Mouse (Mus musculus): ENCODE data around the gene Ttll7. TPM values are rescaled to one million over a fixed set of nuclear protein-coding genes. Genes with fewer than 3 reads are reported as not detected.

The Ttll7 gene
- polyA plus RNA-seq, 1 experiment from 2014 or later: 5.5 TPM

DNA sequence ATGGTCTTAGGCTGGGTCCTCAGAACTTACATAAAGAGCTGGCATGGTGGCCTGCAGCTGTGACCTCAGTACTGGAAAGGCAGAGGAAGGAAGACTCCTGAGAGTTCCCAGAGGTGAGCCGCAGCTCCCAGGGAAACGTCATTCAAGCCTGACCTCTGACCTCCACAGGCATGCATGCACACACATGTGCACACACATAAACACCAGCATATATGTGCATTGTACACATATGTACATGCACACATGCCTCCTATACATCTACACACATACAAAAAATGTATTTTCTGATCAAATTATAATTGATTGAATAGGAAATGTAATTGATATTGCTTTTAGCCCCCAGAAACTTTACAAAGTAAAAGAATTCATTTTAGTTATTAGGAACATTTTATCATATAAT lies 93.2 kb downstream of the Ttll7 start:
- H3K9ac ChIP-seq (ENCODE audit: low read length): no peak overlapping the region
- peak; percentile 50; the same call in 1 of the 2 replicates for ATAC-seq (replicated peaks; ENCODE audit: low FRiP score)
- no peak overlapping the region for H3K4me3 ChIP-seq (ENCODE audit: low read depth, low read length)
- no peak overlapping the region for H3K4me2 ChIP-seq (ENCODE audit: low read depth, low read length, severe bottlenecking)
- no peaks in the 10 kb centered on the region for H3K27me3 ChIP-seq (ENCODE audit: control insufficient read depth, insufficient read depth, low read length)
- H3K4me1 ChIP-seq (replicated peaks; ENCODE audit: control insufficient read depth, insufficient read depth, low read length): no peaks in the 10 kb centered on the region
- H3K9me3 ChIP-seq (ENCODE audit: control insufficient read depth, low read length): no peaks in the 10 kb centered on the region
- no peaks in the 10 kb centered on the region for H3K36me3 ChIP-seq (ENCODE audit: control insufficient read depth, insufficient read depth, low read length)
- no peak for DNase-seq (ENCODE audit: low spot score)
- WGBS: 49% methylated on average over 2 of the region's 2 CpGs
- no peak overlapping the region for H3K27ac ChIP-seq (ENCODE audit: low read depth, low read length)

DNA sequence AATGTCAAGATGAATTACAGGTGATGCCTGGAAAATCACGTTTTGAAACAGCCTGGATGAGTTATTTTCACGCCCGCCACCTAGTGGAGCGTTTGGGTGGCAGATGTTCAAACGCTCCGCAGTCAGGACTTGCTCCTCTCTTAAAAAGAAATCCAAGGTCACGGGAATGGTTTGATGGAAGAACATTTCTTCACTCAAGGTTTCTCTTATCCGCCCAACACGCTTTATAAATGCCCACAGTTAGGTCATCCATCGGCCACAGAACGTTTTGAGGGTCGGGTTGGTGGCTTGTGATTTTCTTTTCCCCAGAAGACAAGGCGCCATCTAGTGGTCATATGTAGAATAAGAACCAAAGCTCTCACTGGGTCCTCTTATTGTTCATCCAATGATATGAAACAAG lies 93.7 kb downstream of the Ttll7 start:
- Histone ChIP-seq H3K9ac (ENCODE audit: low read length) (peak overlapping the region; percentile 57; the same call in 1 of the 2 replicates), H3K4me1 (replicated peaks; ENCODE audit: control insufficient read depth, insufficient read depth, low read length) (no peaks in the 10 kb centered on the region), H3K9me3 (ENCODE audit: control insufficient read depth, low read length) (no peaks in the 10 kb centered on the region), H3K27ac (ENCODE audit: low read depth, low read length) (no peak overlapping the region), H3K4me2 (ENCODE audit: low read depth, low read length, severe bottlenecking) (peak overlapping the region; percentile 45), H3K36me3 (ENCODE audit: control insufficient read depth, insufficient read depth, low read length) (no peaks in the 10 kb centered on the region), H3K27me3 (ENCODE audit: control insufficient read depth, insufficient read depth, low read length) (no peaks in the 10 kb centered on the region), H3K4me3 (ENCODE audit: low read depth, low read length) (peak overlapping the region; percentile 35)
- WGBS: 1% methylated on average over 13 of the region's 13 CpGs
- ATAC-seq (replicated peaks; ENCODE audit: low FRiP score) (peak; percentile 70), DNase-seq (ENCODE audit: low spot score) (peak; percentile 76)

GRCm38 (mm10) chr3:146946641-146947040 lies 94.5 kb downstream of the Ttll7 start:
- no peaks in the 10 kb centered on the region for H3K9me3 ChIP-seq (ENCODE audit: control insufficient read depth, low read length)
- H3K4me3 ChIP-seq (ENCODE audit: low read depth, low read length): no peak overlapping the region
- 88% methylated on average over 8 of the region's 8 CpGs for WGBS
- H3K36me3 ChIP-seq (ENCODE audit: control insufficient read depth, insufficient read depth, low read length): no peaks in the 10 kb centered on the region
- no peak overlapping the region for H3K4me2 ChIP-seq (ENCODE audit: low read depth, low read length, severe bottlenecking)
- H3K27ac ChIP-seq (ENCODE audit: low read depth, low read length): no peak overlapping the region
- no peaks in the 10 kb centered on the region for H3K4me1 ChIP-seq (replicated peaks; ENCODE audit: control insufficient read depth, insufficient read depth, low read length)
- no peak overlapping the region for H3K9ac ChIP-seq (ENCODE audit: low read length)
- no peak for ATAC-seq (replicated peaks; ENCODE audit: low FRiP score)
- H3K27me3 ChIP-seq (ENCODE audit: control insufficient read depth, insufficient read depth, low read length): no peaks in the 10 kb centered on the region
- DNase-seq (ENCODE audit: low spot score): no peak

DNA sequence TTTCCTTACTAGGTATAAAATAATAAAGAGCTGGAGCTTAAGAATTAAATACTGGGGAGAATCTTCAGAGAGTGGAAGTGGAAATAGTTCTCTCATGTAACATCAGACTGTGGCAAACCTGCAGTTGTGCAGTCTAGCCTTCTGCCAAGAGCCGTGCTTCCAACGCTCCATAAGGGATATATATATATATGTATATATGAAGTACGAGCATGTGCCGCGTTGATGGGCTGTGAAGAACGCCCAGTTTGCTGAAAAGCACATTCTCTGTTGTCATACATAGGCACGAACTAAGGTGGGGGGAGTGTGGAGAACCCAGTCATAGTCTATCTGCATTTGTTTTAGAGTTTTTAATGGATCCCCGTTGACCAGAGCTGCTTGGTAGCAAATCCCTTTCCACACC lies 104.6 kb downstream of the Ttll7 start:
- Histone ChIP-seq H3K27ac (ENCODE audit: low read depth, low read length) (no peak overlapping the region), H3K4me2 (ENCODE audit: low read depth, low read length, severe bottlenecking) (no peak overlapping the region), H3K9ac (ENCODE audit: low read length) (no peak overlapping the region), H3K9me3 (ENCODE audit: control insufficient read depth, low read length) (no peaks in the 10 kb centered on the region), H3K36me3 (ENCODE audit: control insufficient read depth, insufficient read depth, low read length) (no peaks in the 10 kb centered on the region), H3K27me3 (ENCODE audit: control insufficient read depth, insufficient read depth, low read length) (no peaks in the 10 kb centered on the region), H3K4me3 (ENCODE audit: low read depth, low read length) (no peak overlapping the region), H3K4me1 (replicated peaks; ENCODE audit: control insufficient read depth, insufficient read depth, low read length) (no peaks in the 10 kb centered on the region)
- DNase-seq (ENCODE audit: low spot score): no peak
- WGBS: 91% methylated on average over 8 of the region's 8 CpGs
- ATAC-seq (replicated peaks; ENCODE audit: low FRiP score): no peak

- H3K9ac ChIP-seq (ENCODE audit: low read length): no peak overlapping the region
- no peak overlapping the region for H3K4me3 ChIP-seq (ENCODE audit: low read depth, low read length)
- no peaks in the 10 kb centered on the region for H3K27me3 ChIP-seq (ENCODE audit: control insufficient read depth, insufficient read depth, low read length)
- H3K4me2 ChIP-seq (ENCODE audit: low read depth, low read length, severe bottlenecking): no peak overlapping the region
- no peaks in the 10 kb centered on the region for H3K9me3 ChIP-seq (ENCODE audit: control insufficient read depth, low read length)
- ATAC-seq (replicated peaks; ENCODE audit: low FRiP score): no peak
- DNase-seq (ENCODE audit: low spot score): no peak
- no peak overlapping the region for H3K27ac ChIP-seq (ENCODE audit: low read depth, low read length)
- H3K36me3 ChIP-seq (ENCODE audit: control insufficient read depth, insufficient read depth, low read length): no peaks in the 10 kb centered on the region
- no peaks in the 10 kb centered on the region for H3K4me1 ChIP-seq (replicated peaks; ENCODE audit: control insufficient read depth, insufficient read depth, low read length)
Measured at GRCm38 (mm10) chr3:146962838-146963237, 110.7 kb downstream of the Ttll7 start.

GRCm38 (mm10) chr3:146964384-146964783 lies 112.2 kb downstream of the Ttll7 start:
- H3K27me3 ChIP-seq (ENCODE audit: control insufficient read depth, insufficient read depth, low read length): no peaks in the 10 kb centered on the region
- ATAC-seq (replicated peaks; ENCODE audit: low FRiP score) (no peak), DNase-seq (ENCODE audit: low spot score) (no peak)
- H3K4me2 ChIP-seq (ENCODE audit: low read depth, low read length, severe bottlenecking): no peak overlapping the region
- H3K36me3 ChIP-seq (ENCODE audit: control insufficient read depth, insufficient read depth, low read length): no peaks in the 10 kb centered on the region
- no peaks in the 10 kb centered on the region for H3K4me1 ChIP-seq (replicated peaks; ENCODE audit: control insufficient read depth, insufficient read depth, low read length)
- no peak overlapping the region for H3K9ac ChIP-seq (ENCODE audit: low read length)
- H3K9me3 ChIP-seq (ENCODE audit: control insufficient read depth, low read length): no peaks in the 10 kb centered on the region
- no peak overlapping the region for H3K4me3 ChIP-seq (ENCODE audit: low read depth, low read length)
- no peak overlapping the region for H3K27ac ChIP-seq (ENCODE audit: low read depth, low read length)
- 91% methylated on average over 3 of the region's 3 CpGs for WGBS

DNA sequence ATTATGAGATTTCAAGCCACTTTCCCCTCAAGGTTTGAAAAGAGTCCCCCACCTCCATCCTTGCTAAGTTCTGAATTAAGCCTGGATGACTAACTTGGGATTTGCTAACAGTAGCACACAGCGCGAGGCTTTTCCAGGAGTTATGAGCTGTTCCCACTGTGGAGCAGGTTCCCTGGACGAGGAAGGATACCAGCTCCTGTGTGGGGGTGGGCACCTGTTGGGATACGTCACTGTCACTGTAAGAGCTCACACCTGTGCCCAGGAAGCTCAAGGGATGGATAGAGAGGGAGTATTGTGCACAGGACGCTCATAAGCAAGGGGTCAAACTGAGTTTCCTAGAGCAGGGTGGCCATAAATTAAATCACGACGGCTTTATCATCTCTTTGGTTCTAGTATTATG lies 115.1 kb downstream of the Ttll7 start:
- Histone ChIP-seq H3K27me3 (ENCODE audit: control insufficient read depth, insufficient read depth, low read length) (no peaks in the 10 kb centered on the region), H3K4me3 (ENCODE audit: low read depth, low read length) (no peak overlapping the region), H3K4me1 (replicated peaks; ENCODE audit: control insufficient read depth, insufficient read depth, low read length) (no peaks in the 10 kb centered on the region), H3K9ac (ENCODE audit: low read length) (no peak overlapping the region), H3K9me3 (ENCODE audit: control insufficient read depth, low read length) (no peaks in the 10 kb centered on the region), H3K4me2 (ENCODE audit: low read depth, low read length, severe bottlenecking) (no peak overlapping the region), H3K36me3 (ENCODE audit: control insufficient read depth, insufficient read depth, low read length) (no peaks in the 10 kb centered on the region), H3K27ac (ENCODE audit: low read depth, low read length) (no peak overlapping the region)
- WGBS: 86% methylated on average over 7 of the region's 7 CpGs
- DNase-seq (ENCODE audit: low spot score): no peak
- no peak for ATAC-seq (replicated peaks; ENCODE audit: low FRiP score)

DNA sequence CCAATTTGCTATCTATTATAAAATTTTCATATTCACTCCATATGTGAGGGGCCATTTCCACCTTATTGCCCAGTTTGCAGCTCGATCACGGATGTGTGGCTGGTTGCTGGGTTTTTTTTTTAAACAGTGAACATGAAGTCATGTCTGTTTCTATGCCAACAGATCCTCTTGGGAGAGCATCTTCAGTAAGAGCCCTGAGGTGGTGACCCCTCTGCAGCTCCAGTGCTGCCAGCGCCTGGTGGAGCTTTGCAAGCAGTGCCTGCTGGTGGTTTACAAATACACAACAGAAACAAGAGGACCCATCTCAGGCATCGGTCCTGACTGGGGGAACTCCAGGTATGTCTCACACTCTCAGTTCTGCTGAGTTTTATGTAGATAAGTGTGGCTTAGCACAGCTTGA lies 115.7 kb downstream of the Ttll7 start:
- no peak for ATAC-seq (replicated peaks; ENCODE audit: low FRiP score)
- no peak overlapping the region for H3K4me3 ChIP-seq (ENCODE audit: low read depth, low read length)
- 73% methylated on average over 4 of the region's 4 CpGs for WGBS

DNA sequence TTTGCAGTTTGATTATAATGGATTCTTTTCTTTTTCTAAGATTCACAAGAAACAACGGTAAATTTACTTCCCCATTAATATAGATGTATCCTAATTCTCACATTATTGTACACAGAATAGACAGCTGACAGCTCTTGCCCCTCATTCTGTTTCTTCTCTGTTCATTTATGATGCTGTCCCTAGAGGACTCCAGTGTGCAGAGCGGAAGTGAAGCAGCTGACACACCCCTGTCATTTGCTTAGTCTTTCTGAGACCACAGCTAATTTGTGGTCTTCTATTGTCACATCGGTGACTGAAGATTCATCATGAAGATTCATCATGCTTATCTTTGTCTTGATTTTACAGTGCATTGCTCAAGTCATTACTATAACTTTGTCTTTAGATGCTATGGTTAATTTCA lies 126.1 kb downstream of the Ttll7 start:
- H3K9ac ChIP-seq (ENCODE audit: low read length): no peak overlapping the region
- no peak overlapping the region for H3K4me2 ChIP-seq (ENCODE audit: low read depth, low read length, severe bottlenecking)
- no peaks in the 10 kb centered on the region for H3K9me3 ChIP-seq (ENCODE audit: control insufficient read depth, low read length)
- no peak overlapping the region for H3K4me3 ChIP-seq (ENCODE audit: low read depth, low read length)
- H3K4me1 ChIP-seq (replicated peaks; ENCODE audit: control insufficient read depth, insufficient read depth, low read length): no peaks in the 10 kb centered on the region
- no peaks in the 10 kb centered on the region for H3K27me3 ChIP-seq (ENCODE audit: control insufficient read depth, insufficient read depth, low read length)
- DNase-seq (ENCODE audit: low spot score): no peak
- no peak for ATAC-seq (replicated peaks; ENCODE audit: low FRiP score)
- H3K27ac ChIP-seq (ENCODE audit: low read depth, low read length): no peak overlapping the region
- 88% methylated on average over 3 of the region's 3 CpGs for WGBS
- H3K36me3 ChIP-seq (ENCODE audit: control insufficient read depth, insufficient read depth, low read length): no peaks in the 10 kb centered on the region

More for the DNA sequence above, 115.7 kb downstream of the Ttll7 start:
- no peak for DNase-seq (ENCODE audit: low spot score)
- Histone ChIP-seq H3K4me2 (ENCODE audit: low read depth, low read length, severe bottlenecking) (no peak overlapping the region), H3K9me3 (ENCODE audit: control insufficient read depth, low read length) (no peaks in the 10 kb centered on the region), H3K4me1 (replicated peaks; ENCODE audit: control insufficient read depth, insufficient read depth, low read length) (no peaks in the 10 kb centered on the region), H3K36me3 (ENCODE audit: control insufficient read depth, insufficient read depth, low read length) (no peaks in the 10 kb centered on the region), H3K27ac (ENCODE audit: low read depth, low read length) (no peak overlapping the region), H3K9ac (ENCODE audit: low read length) (no peak overlapping the region), H3K27me3 (ENCODE audit: control insufficient read depth, insufficient read depth, low read length) (no peaks in the 10 kb centered on the region)
